Mouse (Mus musculus) forebrain, embryonic 15.5 days (tissue): ENCODE results near the gene Bag2. TPM values are rescaled to one million over a fixed set of nuclear protein-coding genes. Genes with fewer than 3 reads are reported as not detected.
"Not testable (repeated sequence)": the region's sequence is repeated elsewhere in the genome, so short reads cannot be mapped to it uniquely, and the experiment has no call there.

Experiments
- ATAC-seq: fragments of 200-750 bp; cut with Nextera tagmentation; replicated peaks from 2 replicates; pipeline ENCODE4 v1.8.0; 2017; ENCODE audit warnings: mild to moderate bottlenecking, moderate TSS enrichment, moderate library complexity
- H3K27ac ChIP-seq: fragments of 300-500 bp; sonication (generic); replicated peaks from 2 replicates; pipeline ENCODE4 v1.5.1; 2015; ENCODE audit warnings: mild to moderate bottlenecking, inconsistent platforms
- H3K27me3 ChIP-seq: fragments of 300-500 bp; sonication (generic); 2 replicates; pipeline ENCODE4 v1.6.1; 2015; ENCODE audit warnings: inconsistent platforms
- H3K36me3 ChIP-seq: fragments of 300-500 bp; sonication (generic); 2 replicates; pipeline ENCODE4 v1.6.1; 2015; ENCODE audit warnings: mild to moderate bottlenecking, inconsistent platforms
- H3K4me1 ChIP-seq: fragments of 300-500 bp; sonication (generic); 2 replicates; pipeline ENCODE4 v1.6.1; 2015; ENCODE audit warnings: inconsistent platforms
- H3K4me2 ChIP-seq: fragments of 300-500 bp; sonication (generic); replicated peaks from 2 replicates; pipeline ENCODE4 v1.6.1; 2015; ENCODE audit warnings: mild to moderate bottlenecking, inconsistent platforms
- H3K4me3 ChIP-seq: fragments of 300-500 bp; sonication (generic); 2 replicates; pipeline ENCODE4 v1.5.1; 2015; ENCODE audit warnings: mild to moderate bottlenecking, inconsistent platforms
- H3K9ac ChIP-seq: fragments of 300-500 bp; sonication (generic); replicated peaks from 2 replicates; pipeline ENCODE4 v1.6.1; 2015; ENCODE audit warnings: mild to moderate bottlenecking, inconsistent platforms
- H3K9me3 ChIP-seq: fragments of 300-500 bp; sonication (generic); 2 replicates; pipeline ENCODE4 v1.6.1; 2016; ENCODE audit warnings: inconsistent platforms
- WGBS: fragments of 180-500 bp; shearing (Covaris S2); methylation state at CpG from one replicate; pipeline ENCODE4 v1.1.7; 2015; ENCODE audit warnings: mixed read lengths; 5-methylcytosine and 5-hydroxymethylcytosine counted together
- polyA plus RNA-seq: library from polyadenylated mRNA; unstranded; fragments of >200 nt; fragmentation: Nextera tagmentation; extraction: Ambion mirVana; gene quantifications from 2 replicates; pipeline ENCODE4 v1.2.1, GENCODE M21; 2015

Gene Bag2
- polyA plus RNA-seq, 1 experiment from 2014 or later = 23.7 TPM

DNA sequence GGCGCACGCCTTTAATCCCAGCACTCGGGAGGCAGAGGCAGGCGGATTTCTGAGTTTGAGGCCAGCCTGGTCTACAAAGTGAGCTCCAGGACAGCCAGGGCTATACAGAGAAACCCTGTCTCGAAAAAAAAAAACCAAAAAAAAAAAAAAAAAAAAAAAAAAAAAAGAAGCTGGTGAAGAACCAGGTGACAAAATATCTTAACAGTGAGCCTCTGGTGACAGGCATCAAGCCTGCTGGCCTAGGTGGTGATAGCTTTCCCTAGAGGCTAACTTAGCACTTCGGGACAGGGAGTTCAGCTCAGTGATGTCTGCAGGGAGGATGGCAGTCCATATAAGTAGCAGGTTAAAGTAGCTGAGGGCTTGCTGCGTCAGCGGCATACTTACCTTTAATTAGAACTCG, 12.8 kb downstream of the Bag2 start:
- not testable (repeated sequence) for H3K27me3 ChIP-seq, ATAC-seq, H3K36me3 ChIP-seq, H3K4me1 ChIP-seq, H3K4me2 ChIP-seq, H3K9ac ChIP-seq, H3K4me3 ChIP-seq, H3K9me3 ChIP-seq, H3K27ac ChIP-seq
- 96% methylated on average over 9 of the region's 9 CpGs for WGBS

DNA sequence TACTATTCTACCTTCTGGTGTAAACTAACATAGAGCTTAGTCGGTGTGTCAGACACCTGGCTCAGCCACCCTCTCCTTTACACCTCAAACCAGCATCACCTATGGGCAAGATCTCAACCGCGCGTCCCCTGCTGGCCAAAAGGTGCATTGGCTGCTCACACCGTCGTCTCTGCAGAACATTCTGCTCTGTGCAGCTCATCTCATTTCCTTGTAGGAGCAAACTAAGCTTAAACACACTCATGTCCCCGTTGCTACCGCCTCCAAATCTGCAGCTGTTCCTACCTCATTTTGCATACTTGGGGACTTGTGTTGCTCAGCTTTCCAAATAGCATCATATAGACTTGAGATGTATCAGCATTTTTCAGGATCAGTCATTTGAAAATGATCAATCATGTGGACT, 14.7 kb downstream of the Bag2 start:
- peaks cover 18% of the 10 kb centered on the region for H3K36me3 ChIP-seq
- H3K4me1 ChIP-seq = no peaks in the 10 kb centered on the region
- H3K9me3 ChIP-seq = no peaks in the 10 kb centered on the region
- no peak overlapping the region for H3K27ac ChIP-seq
- H3K27me3 ChIP-seq = no peaks in the 10 kb centered on the region
- no peak overlapping the region for H3K4me3 ChIP-seq
- WGBS = 20% methylated on average over 8 of the region's 8 CpGs
- H3K9ac ChIP-seq = no peak overlapping the region
- ATAC-seq = no peak
- H3K4me2 ChIP-seq = no peak overlapping the region

DNA sequence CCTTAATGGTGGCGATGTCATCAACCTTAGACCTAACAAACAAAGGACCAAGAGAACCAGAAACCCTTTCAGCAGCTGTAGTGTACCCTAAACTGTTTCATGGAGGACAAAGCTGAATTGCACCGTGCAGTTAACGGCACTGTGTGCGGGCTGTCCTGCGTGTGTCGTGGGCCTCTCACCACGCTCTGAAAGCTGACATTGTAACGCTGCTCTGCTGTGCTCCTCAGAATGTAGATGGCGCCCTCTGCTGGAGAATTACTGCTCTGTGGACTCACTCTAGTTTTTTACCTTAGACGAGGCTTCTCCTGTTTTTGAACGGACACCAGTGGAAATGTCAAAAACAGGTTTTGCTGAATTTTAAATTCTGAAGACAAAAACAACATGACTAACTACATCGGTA, 18.3 kb downstream of the Bag2 start:
- H3K4me1 ChIP-seq = no peaks in the 10 kb centered on the region
- no peaks in the 10 kb centered on the region for H3K9me3 ChIP-seq
- H3K36me3 ChIP-seq = peaks cover 44% of the 10 kb centered on the region
- no peaks in the 10 kb centered on the region for H3K27me3 ChIP-seq
- no peak overlapping the region for H3K9ac ChIP-seq
- 26% methylated on average over 12 of the region's 12 CpGs for WGBS
- H3K4me2 ChIP-seq = no peak overlapping the region
- H3K4me3 ChIP-seq = no peak overlapping the region
- H3K27ac ChIP-seq = no peak overlapping the region
- ATAC-seq = peak; percentile 90

DNA sequence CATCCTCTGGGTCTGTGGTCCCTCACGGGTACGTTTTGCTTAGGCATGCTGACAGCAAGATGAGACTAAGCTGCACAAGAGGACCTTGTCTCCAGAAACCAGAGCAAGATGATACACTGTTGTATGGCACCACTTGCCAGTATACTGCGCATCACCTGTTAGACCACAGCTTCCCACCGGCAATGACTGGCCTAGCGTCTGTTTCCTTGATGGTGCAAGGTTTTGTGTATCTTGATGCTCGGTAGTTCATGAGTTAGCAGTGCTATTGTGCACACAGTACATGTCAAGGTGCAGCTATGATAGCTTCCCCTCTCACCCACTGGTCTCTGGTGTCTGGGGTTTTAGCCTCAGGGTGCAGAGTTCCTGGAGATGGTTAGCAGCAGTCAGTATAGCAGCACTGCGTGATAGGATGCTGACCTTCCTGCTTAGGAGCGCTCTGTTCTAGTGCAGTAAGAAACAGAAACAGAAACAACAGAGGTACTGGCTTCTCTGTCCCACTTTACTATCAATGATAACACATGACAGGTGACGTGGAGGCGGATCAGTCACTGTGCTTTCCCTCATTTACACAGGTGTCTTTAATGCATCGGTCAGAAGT, 18.8 kb downstream of the Bag2 start:
- no peaks in the 10 kb centered on the region for H3K9me3 ChIP-seq
- ATAC-seq = peak; percentile 27
- peaks cover 50% of the 10 kb centered on the region for H3K36me3 ChIP-seq
- H3K4me3 ChIP-seq = no peak overlapping the region
- H3K9ac ChIP-seq = no peak overlapping the region
- no peaks in the 10 kb centered on the region for H3K27me3 ChIP-seq
- 88% methylated on average over 11 of the region's 11 CpGs for WGBS
- no peaks in the 10 kb centered on the region for H3K4me1 ChIP-seq
- no peak overlapping the region for H3K4me2 ChIP-seq
- H3K27ac ChIP-seq = no peak overlapping the region

DNA sequence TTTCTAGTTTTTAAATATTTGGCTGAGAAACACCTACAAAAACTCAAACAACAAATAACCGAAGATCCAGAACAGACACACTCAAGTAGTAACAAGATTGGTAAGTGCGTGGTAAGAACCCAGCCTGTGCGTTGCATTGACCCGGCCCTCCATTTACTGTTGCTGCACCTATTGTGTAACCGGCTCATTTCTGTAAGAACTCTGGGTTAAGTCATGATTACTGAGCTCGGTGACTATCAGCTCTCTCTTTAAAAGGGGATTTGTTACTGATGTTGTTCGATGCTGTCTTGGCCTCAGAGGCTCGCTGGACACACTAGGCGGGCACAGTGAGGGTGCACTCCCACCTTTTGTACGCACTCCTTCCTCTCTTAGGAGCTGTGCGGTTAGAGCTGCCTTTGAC, 19.3 kb downstream of the Bag2 start:
- Histone ChIP-seq H3K27ac (no peak overlapping the region), H3K4me1 (no peaks in the 10 kb centered on the region), H3K4me2 (no peak overlapping the region), H3K27me3 (no peaks in the 10 kb centered on the region), H3K9ac (no peak overlapping the region), H3K9me3 (no peaks in the 10 kb centered on the region), H3K4me3 (no peak overlapping the region), H3K36me3 (peaks cover 53% of the 10 kb centered on the region)
- ATAC-seq = no peak
- WGBS = 88% methylated on average over 11 of the region's 11 CpGs

DNA sequence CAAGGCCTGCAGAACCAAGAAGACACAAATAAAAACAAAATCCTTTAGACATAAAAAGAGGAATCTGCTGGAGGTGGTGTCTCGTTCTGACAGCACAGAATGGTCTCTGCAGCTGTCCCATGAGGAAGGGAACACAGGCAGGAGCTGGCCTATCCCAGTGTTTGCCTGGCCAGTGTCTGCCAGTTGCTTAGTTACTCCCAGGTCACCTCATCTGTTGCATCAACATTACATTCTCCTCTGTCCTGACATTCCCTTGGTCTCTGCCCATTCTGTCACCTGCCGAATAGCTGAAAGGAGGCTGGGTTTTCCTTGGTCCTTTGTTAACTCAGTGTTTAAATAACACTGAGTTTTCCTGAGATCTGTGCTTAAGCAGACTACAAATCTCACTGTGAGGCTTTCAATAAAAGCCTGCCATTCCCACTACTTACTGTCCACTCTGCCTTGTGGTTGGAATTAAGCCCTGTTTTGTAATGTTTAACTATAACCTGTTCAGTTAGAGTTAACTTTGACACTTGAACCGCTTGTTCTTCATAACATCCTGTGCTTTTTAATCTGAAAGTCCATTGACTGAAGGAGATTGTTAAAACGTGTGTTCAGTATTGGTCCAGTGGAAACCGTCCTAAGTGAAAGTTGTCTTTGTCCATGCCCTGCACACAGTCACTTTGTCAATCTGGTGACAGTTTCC, 23.5 kb downstream of the Bag2 start:
- no peak for ATAC-seq
- no peaks in the 10 kb centered on the region for H3K9me3 ChIP-seq
- H3K4me3 ChIP-seq = no peak overlapping the region
- no peak overlapping the region for H3K9ac ChIP-seq
- H3K27ac ChIP-seq = no peak overlapping the region
- peaks cover 68% of the 10 kb centered on the region for H3K36me3 ChIP-seq
- H3K4me1 ChIP-seq = no peaks in the 10 kb centered on the region
- WGBS = 72% methylated on average over 5 of the region's 5 CpGs
- H3K4me2 ChIP-seq = no peak overlapping the region
- no peaks in the 10 kb centered on the region for H3K27me3 ChIP-seq

DNA sequence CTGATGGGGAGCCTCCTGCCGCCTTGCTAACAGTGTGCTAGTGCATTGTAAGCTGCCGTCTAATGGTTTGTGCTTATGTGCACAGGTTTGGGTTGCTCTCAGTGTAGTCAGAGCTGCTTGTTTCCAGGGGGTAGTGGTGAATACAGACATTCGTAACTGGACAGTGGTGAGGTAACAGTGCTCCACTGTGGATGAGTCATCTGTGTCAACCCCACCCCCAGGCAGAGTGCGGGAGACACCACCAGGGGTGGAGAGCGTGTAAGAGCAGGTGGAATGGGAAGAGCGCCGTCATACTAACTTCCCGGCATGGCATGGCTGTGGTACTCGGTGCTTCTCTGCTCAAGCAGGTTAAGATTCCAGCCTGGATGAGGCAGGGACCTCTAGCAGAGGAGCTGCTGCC, 24.6 kb downstream of the Bag2 start:
- ATAC-seq = no peak
- peaks cover 68% of the 10 kb centered on the region for H3K36me3 ChIP-seq

DNA sequence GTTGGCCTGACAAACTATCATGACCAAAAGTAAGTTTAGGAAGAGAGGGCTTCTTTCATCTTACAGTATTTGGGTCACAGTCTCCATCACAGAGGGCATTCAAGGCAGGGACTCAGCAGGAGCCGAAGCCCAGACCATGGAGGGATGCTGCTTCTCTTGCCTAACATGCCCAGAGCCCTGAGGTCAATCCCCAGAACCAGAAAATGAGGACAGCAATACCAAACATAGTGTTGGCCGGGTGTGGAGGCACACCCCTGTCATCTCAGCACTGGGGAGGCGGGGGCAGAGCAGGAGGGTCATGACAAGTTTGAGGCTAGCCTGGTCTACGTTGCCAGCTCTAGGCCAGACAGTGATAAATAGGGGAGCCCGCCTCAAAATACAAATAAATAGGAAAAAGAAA, 32.5 kb downstream of the Bag2 start:
- Histone ChIP-seq H3K4me2 (no peak overlapping the region), H3K27ac (no peak overlapping the region), H3K27me3 (no peaks in the 10 kb centered on the region), H3K4me1 (peaks cover 19% of the 10 kb centered on the region), H3K9ac (no peak overlapping the region), H3K9me3 (no peaks in the 10 kb centered on the region), H3K36me3 (peaks cover 60% of the 10 kb centered on the region), H3K4me3 (no peak overlapping the region)
- 92% methylated on average over 5 of the region's 5 CpGs for WGBS
- ATAC-seq = no peak

More for the DNA sequence above, 24.6 kb downstream of the Bag2 start:
- H3K27me3 ChIP-seq = no peaks in the 10 kb centered on the region
- no peaks in the 10 kb centered on the region for H3K4me1 ChIP-seq
- 95% methylated on average over 9 of the region's 9 CpGs for WGBS
- no peaks in the 10 kb centered on the region for H3K9me3 ChIP-seq
- H3K4me2 ChIP-seq = no peak overlapping the region
- H3K9ac ChIP-seq = no peak overlapping the region
- H3K27ac ChIP-seq = no peak overlapping the region
- H3K4me3 ChIP-seq = no peak overlapping the region

DNA sequence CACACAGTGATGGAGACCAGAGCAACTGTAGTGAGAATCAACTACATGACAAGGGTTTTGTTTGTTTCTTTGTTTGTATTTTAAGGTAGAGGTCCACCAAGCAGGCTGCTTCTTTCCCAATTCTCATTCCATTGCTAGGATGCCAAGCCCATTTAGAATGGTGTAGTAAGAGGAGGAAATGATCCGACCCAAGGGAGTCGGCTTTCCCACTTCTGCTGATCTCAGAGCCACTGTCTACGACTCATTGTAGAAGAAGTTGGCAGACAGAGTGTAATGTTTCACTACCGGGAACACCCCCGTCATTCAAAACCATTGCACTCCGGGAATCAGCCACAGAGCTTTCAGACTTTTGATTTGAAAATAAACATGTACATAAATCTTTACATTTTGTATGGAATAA, 33.1 kb downstream of the Bag2 start:
- Histone ChIP-seq H3K27ac (no peak overlapping the region), H3K4me1 (peaks cover 20% of the 10 kb centered on the region), H3K27me3 (no peaks in the 10 kb centered on the region), H3K4me2 (no peak overlapping the region), H3K36me3 (peaks cover 60% of the 10 kb centered on the region), H3K9ac (no peak overlapping the region), H3K4me3 (no peak overlapping the region), H3K9me3 (no peaks in the 10 kb centered on the region)
- WGBS = 90% methylated on average over 6 of the region's 6 CpGs
- no peak for ATAC-seq

DNA sequence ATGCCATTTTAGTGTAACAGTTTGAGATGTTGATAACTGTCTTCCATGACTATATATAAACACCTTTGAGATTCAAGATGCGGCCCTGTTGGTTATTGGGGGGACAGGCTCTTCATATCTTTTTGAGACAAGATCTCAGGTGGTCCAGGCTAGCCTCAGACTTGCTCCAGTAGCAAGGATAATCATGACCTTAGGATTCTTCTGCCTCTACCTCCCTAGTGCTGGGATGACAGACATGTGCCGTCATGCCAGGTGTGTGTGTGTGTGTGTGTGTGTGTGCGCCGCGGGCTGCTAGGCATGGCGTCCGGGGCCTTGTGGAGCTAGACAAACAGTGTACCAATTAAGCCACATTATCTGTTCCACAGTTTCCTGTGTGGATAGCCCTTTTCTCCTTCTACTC, 36.6 kb downstream of the Bag2 start:
- WGBS = 64% methylated on average over 7 of the region's 7 CpGs
- no peak for ATAC-seq
- Histone ChIP-seq H3K36me3 (peaks cover 39% of the 10 kb centered on the region), H3K9ac (peak overlapping the region; percentile 82), H3K4me3 (peak overlapping the region; percentile 70), H3K4me2 (peak overlapping the region; percentile 47), H3K27me3 (no peaks in the 10 kb centered on the region), H3K27ac (no peak overlapping the region), H3K9me3 (no peaks in the 10 kb centered on the region), H3K4me1 (peaks cover 23% of the 10 kb centered on the region)

DNA sequence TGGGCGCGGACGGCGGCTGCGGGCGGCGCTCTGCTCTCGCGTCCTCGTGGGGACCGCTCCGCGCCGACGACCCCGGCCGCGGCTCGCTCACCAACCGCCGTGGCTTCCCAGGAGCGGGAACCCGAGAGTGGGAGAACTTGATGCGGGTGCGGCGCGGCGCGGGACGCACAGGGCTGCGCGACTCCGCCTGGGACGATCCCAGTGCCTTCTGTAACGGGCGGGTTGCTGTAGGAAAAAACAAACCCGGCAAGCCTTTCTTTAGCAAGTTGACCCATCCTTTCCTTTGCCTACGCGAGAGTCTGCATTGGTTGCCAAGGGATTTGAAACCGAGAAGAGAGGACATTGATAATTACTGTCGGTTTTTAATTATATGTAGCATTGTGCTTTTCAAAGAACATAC, 37.4 kb downstream of the Bag2 start:
- no peaks in the 10 kb centered on the region for H3K27me3 ChIP-seq
- ATAC-seq = peak; percentile 80
- peak overlapping the region; percentile 82 for H3K9ac ChIP-seq
- H3K4me1 ChIP-seq = peaks cover 23% of the 10 kb centered on the region
- peaks cover 31% of the 10 kb centered on the region for H3K36me3 ChIP-seq
- WGBS = under 1% methylated on average over 40 of the region's 41 CpGs
- H3K4me2 ChIP-seq = peak overlapping the region; percentile 47
- H3K4me3 ChIP-seq = peak overlapping the region; percentile 70
- peak overlapping the region; percentile 95 for H3K27ac ChIP-seq
- no peaks in the 10 kb centered on the region for H3K9me3 ChIP-seq

DNA sequence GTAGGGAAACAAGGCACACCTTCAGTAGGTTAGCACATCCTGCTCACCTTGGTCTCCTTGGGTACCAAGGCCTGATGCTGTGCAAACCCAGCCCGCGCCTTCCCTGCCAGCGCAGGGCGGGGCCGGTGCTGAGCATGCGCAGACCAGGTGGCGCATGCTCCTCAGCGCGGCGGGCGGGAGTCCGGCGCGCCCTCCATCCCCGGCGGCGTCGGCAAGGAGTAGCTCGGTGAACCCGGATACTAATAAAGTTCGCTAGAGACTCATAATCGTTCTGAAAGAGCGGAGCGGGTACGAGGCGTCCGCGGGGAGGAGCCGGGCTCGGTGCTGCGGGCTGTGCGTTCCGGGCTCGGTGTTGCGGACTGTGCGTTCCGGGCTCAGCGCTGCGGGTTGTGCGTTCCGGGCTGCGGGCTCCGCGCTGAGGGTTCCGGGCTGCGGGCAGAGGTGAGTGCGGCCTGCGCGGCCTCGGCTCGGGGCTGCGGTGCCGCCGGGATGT, 37.8 kb downstream of the Bag2 start, which contains the start of gene Rab23:
Gene Rab23, plus strand, starts transcription at position 155 of the 493 bp plus-strand sequence.
- Histone ChIP-seq H3K4me3 (peak within 1 kb of the TSS; percentile 70), H3K27ac (peak within 1 kb of the TSS; percentile 95), H3K9ac (peak within 1 kb of the TSS; percentile 82), H3K4me2 (peak within 1 kb of the TSS; percentile 47), H3K4me1 (peaks cover 27% of the 10 kb centered on the region), H3K36me3 (peaks cover 27% of the 10 kb centered on the region), H3K9me3 (no peaks in the 10 kb centered on the region), H3K27me3 (no peaks in the 10 kb centered on the region)
- peak; percentile 97 for ATAC-seq
- WGBS = under 1% methylated on average over 50 of the region's 54 CpGs
